Mouse (Mus musculus) thymus, adult 2 months (tissue): ENCODE results near the gene Gtsf2.

Experiments used
- CTCF ChIP-seq: fragments of 200-500 bp; IDR thresholded peaks from 2 replicates; pipeline ENCODE4 v1.5.1; 2012; ENCODE audit warnings: mild to moderate bottlenecking, control low read depth, low read length, moderate library complexity, borderline replicate concordance; ENCODE audit not compliant: control insufficient read depth, poor library complexity, insufficient read depth; ENCODE audit errors: extremely low read depth
- POLR2A ChIP-seq: fragments of 200-500 bp; IDR thresholded peaks from 2 replicates; pipeline ENCODE4 v1.6.1; 2012; ENCODE audit warnings: mild to moderate bottlenecking, low read length, control low read depth, moderate library complexity; ENCODE audit not compliant: control insufficient read depth, poor library complexity, insufficient read depth; ENCODE audit errors: extremely low read depth

DNA sequence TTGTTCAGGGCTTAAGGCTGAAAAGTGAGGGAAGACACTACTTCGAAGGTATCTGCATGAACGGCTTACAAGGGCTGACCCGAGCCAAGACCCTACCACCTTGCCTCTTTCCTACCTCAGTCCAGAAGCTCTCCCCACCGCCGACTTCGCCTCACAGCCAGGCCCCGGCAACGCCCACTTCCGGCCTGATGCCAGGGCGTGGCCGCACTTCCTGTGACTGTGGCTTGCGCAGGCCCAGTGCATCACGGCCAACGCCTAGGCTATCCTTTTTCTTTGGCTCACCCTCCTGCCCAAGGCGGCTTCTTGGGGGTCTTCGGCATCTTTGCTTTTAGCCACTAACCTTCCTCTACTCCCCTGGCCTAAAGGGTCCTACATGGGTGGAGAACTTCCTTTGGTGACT is 18.0 kb downstream of the Gtsf2 start, which contains the start of gene Gtsf1:
- no peak for TF ChIP-seq POLR2A
- no peak for TF ChIP-seq CTCF
